Mouse (Mus musculus): Measurements from ENCODE around the gene Ubald2.

Ubald2 gene

GRCm38 (mm10) chr11:116434287-116434966 is 533 bp downstream of the Ubald2 start:
- DNase-seq (ENCODE audit: low spot score) = peak; percentile 57

- peak; percentile 21 for DNase-seq (ENCODE audit: low spot score)
Observed at GRCm38 (mm10) chr11:116434967-116435752, 1.3 kb downstream of the Ubald2 start.

DNA sequence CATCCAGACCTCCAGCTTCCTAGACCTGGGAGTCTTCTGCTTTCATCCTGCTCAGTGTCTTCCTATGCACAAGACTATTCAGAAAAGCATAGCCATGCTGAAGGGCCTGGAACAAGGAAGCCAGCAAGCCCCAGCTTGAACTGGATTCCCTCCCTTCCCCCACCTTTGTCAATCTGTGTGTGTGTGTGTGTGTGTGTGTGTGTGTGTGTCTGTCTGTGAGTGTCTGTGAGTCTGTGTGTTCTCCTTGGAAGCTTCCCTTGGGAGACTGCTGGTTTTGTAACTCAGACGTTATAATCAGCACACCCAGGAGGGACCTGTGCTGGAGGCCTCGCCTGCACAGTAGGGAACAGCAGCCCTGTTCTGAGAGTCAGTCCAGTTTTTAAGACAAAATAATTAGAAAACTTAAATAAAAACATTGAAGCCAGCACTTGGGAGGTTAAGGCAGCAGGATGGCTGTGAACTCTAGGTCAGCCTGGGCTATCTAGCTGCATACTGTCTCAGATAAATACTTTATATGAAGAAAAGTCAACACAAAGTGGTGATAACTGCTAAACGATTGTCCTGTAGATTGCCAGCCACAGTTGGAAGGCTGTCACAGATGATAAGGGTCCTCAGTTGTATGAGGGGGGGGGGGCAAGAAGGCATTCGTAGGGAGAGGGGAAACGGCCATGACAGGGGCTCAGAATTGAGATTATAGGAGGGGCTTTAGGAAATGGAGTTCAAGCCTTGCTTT is 2.3 kb downstream of the Ubald2 start:
- DNase-seq (ENCODE audit: low spot score) = no peak

DNA sequence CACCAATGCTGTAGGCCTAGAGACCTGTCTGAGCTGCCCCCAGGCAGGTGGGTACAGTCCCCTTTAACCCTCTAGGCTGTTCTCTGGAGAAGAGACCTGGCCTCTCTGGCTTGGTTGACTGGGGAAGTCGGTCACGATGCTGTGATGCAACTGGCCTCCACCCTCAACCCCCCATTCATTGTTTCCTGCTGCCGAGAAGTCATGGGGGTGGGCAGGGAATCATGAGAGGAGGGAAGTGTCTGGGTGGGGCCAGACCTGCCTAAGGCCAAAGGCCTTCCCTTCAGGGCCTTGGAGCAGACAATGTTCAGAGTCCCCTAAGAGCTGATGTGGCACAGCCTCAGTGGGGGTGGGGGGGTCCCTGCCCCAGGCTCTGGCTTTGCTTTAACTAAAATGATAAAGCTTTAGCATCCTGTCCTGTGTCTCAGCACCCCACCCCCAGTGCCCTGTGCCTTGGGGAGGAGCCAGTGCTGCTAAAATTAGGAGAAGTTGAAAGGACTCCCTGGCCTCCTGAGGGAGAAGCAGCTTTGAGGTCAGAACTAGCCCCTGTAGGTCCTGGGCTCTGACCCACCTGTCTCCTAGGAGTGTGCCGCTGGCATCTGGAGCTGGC is 2.9 kb downstream of the Ubald2 start:
- peak; percentile 23 for DNase-seq (ENCODE audit: low spot score)

- no peak for DNase-seq (ENCODE audit: low spot score)
Observed at GRCm38 (mm10) chr11:116437541-116437940, 3.6 kb downstream of the Ubald2 start.

GRCm38 (mm10) chr11:116439269-116440240 is 5.7 kb downstream of the Ubald2 start:
- peak; percentile 60 for DNase-seq (ENCODE audit: low spot score)

DNA sequence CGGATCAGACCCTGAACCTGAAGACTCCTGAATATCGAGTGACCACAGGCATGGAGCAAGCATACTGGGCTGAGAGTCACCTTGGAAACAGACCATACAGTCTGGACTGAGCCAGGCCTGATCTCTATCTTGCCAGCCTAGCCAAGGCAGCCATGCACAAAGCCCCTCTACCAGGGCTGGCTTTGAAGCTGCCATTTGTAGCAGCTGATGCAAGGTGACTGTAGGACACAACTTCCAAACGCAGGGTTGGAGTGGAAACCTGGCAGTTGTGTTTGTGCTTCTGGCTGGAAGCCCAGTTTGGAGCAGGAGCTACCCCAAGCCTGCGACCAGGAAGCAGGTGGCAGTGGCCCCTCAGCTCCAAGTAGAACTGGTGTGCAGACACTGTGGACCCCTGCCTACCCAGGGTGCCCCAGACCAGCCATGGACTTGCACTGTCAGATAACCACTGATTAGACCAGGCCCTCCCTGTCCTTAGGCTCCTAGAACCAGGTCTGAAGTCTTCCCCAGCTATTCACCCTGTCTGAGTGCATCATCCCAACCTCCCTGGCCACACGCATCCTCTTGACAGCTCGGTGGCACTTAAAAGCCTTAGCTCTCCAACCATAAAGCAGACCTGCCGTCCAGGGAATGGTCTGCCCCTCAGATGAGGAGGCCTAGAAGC is 6.6 kb downstream of the Ubald2 start:
- DNase-seq (ENCODE audit: low spot score) = no peak

GRCm38 (mm10) chr11:116442129-116442866 is 8.4 kb downstream of the Ubald2 start:
- no peak for DNase-seq (ENCODE audit: low spot score)

- DNase-seq (ENCODE audit: low spot score) = no peak
Observed at GRCm38 (mm10) chr11:116442867-116443177, 8.9 kb downstream of the Ubald2 start.

DNA sequence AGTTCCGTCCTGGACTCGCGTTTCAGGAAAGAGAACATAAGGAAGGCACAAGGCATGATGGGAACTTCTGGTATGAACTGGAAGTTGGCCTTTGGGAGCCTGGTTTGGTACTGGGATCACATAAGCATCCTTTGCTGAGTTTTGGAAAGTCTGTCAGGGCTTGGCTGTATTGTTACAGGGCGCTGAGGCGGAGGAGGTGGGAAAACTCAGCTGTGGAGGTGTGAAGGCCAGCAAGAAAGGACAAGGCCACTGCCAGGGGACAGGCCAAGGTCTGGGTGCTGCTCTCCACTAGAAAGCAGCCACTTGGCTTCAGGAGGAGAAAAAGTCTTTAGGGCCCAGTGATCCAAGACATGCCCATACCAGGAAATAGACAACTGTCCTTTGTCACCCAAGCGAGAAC is 9.4 kb downstream of the Ubald2 start:
- no peak for DNase-seq (ENCODE audit: low spot score)

DNA sequence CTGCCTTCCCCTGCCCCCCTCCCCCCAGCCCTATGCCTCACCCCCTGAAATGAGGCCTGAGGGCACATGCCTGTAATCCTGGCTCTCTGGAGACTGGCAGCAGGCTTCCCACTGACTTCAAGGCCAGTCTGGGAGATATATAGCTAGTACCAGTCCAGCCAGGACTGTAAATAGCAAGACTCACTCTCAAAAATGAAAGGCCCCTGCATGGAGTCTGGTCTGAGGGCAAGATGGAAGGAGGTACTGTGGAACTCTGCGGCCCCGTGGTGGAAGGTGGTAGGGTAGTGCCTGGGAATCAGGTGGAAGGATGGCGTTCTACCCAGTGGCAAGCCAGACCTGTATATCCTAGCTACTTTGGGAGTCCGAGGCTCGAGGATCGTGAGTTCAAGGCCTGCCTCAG is 10.0 kb downstream of the Ubald2 start:
- no peak for DNase-seq (ENCODE audit: low spot score)

- peak; percentile 87 for DNase-seq (ENCODE audit: low spot score)
Observed at GRCm38 (mm10) chr11:116445596-116446307, 11.9 kb downstream of the Ubald2 start.

DNA sequence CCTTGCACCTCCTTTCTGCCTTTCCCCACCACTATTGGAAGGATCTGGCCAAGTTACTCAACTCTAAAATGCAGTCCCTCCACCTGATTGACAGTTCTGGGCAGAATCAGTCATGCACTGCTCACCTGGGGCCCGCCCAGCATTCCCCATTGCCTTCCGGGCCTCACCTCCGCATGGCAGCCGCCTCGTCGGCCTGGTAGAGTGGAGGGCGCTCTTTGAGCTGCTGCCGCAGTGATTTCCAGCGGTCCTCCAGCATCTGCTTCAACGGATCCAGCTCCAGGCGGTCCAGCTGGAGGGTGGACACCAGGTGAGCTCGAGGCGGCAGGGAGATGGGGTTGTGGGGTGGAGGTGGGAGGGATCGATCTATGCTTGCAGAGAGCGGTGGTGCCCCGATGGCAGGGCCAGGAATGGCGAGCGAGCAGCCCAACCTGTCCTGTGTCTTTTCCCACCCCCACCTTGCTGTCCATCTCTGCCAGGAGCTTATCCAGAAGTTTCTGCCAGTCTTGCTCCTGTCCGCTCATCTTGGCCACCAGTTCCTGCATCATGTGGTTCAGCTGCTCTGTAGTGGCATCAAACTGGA is 12.5 kb downstream of the Ubald2 start:
- no peak for DNase-seq (ENCODE audit: low spot score)

- DNase-seq (ENCODE audit: low spot score) = no peak
Observed at GRCm38 (mm10) chr11:116447822-116448221, 13.9 kb downstream of the Ubald2 start.

- no peak for DNase-seq (ENCODE audit: low spot score)
Observed at GRCm38 (mm10) chr11:116449341-116449740, 15.4 kb downstream of the Ubald2 start.

DNA sequence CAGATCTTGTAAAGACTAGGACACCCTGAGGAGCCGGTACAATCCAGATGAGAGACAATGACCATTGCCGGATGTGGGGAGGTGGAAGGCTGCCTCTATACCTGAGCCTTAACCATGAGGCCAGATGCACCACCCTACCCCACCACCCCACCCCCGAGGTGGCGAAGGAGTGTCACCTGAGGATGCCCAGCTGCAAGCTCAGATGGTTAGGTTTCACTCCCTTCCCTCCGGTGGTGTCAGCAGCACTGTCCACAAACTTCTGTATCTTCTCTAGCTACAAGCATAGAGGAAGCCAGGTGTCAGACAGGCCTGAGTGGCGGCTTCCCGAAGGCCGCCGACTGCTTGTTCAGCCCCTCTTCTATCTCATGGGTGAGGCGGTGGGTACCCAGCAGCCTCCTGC is 20.0 kb downstream of the Ubald2 start:
- no peak for DNase-seq (ENCODE audit: low spot score)

- no peak for DNase-seq (ENCODE audit: low spot score)
Observed at GRCm38 (mm10) chr11:116456234-116456633, 22.3 kb downstream of the Ubald2 start.

- DNase-seq (ENCODE audit: low spot score) = no peak
Observed at GRCm38 (mm10) chr11:116459786-116460185, 25.9 kb downstream of the Ubald2 start.

DNA sequence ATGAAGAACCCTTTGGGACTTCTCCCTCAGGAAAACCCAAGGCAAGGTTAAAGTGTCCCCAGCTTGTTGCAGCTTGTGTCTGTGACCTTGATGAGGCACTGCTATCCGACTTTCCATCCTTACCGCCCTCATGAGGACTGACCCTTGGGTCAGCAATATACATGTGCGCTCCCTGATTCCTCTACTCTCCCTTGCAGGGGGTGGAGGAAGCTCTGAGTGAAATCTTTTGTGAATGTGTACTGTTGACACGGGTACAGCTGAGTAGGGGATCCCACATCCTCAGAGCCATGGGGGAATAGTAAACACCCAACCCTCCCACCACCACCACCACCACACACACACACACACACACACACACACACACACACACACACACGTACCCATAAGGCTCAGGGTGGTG is 29.4 kb downstream of the Ubald2 start:
- DNase-seq (ENCODE audit: low spot score) = no peak
